Mouse (Mus musculus): ENCODE results near the gene Clstn1. TPM values are rescaled to one million over a fixed set of nuclear protein-coding genes. Genes with fewer than 3 reads are reported as not detected.
A peak's percentile ranks its signal among the peaks of the same experiment; 100 is the strongest.

Gene Clstn1
- polyA plus RNA-seq, 1 experiment from 2014 or later, result 138 TPM

- no peaks in the 10 kb centered on the region for H3K36me3 ChIP-seq
- 87% methylated on average over 6 of the region's 6 CpGs for WGBS
- H3K4me2 ChIP-seq (replicated peaks), result no peak overlapping the region
- H3K4me3 ChIP-seq, result no peak overlapping the region
- no peak overlapping the region for H3K27ac ChIP-seq
- H3K27me3 ChIP-seq, result no peaks in the 10 kb centered on the region
- H3K4me1 ChIP-seq, result peaks cover 32% of the 10 kb centered on the region
- H3K9ac ChIP-seq, result no peak overlapping the region
- no peaks in the 10 kb centered on the region for H3K9me3 ChIP-seq (replicated peaks)
- ATAC-seq (ENCODE audit: low FRiP score), result no peak
These were observed 16.3 kb upstream of the Clstn1 start for GRCm38 (mm10) chr4:149569781-149570497.

- Histone ChIP-seq H3K27ac (no peak overlapping the region), H3K4me1 (peaks cover 26% of the 10 kb centered on the region), H3K4me3 (no peak overlapping the region), H3K9me3 (replicated peaks) (no peaks in the 10 kb centered on the region), H3K27me3 (no peaks in the 10 kb centered on the region), H3K9ac (no peak overlapping the region), H3K36me3 (no peaks in the 10 kb centered on the region), H3K4me2 (replicated peaks) (no peak overlapping the region)
- 78% methylated on average over 4 of the region's 4 CpGs for WGBS
- no peak for ATAC-seq (ENCODE audit: low FRiP score)
These were observed 15.8 kb upstream of the Clstn1 start for GRCm38 (mm10) chr4:149570498-149570863.

GRCm38 (mm10) chr4:149571209-149571608 is 15.1 kb upstream of the Clstn1 start:
- Histone ChIP-seq H3K27me3 (no peaks in the 10 kb centered on the region), H3K4me3 (no peak overlapping the region), H3K9ac (no peak overlapping the region), H3K4me1 (peaks cover 22% of the 10 kb centered on the region), H3K27ac (no peak overlapping the region), H3K36me3 (no peaks in the 10 kb centered on the region), H3K9me3 (replicated peaks) (no peaks in the 10 kb centered on the region), H3K4me2 (replicated peaks) (no peak overlapping the region)
- WGBS, result 79% methylated on average over 5 of the region's 5 CpGs
- no peak for ATAC-seq (ENCODE audit: low FRiP score)

- WGBS, result 62% methylated on average over 8 of the region's 8 CpGs
- Histone ChIP-seq H3K9me3 (replicated peaks) (no peaks in the 10 kb centered on the region), H3K4me1 (peaks cover 27% of the 10 kb centered on the region), H3K27ac (no peak overlapping the region), H3K4me2 (replicated peaks) (no peak overlapping the region), H3K27me3 (no peaks in the 10 kb centered on the region), H3K36me3 (no peaks in the 10 kb centered on the region), H3K4me3 (no peak overlapping the region), H3K9ac (no peak overlapping the region)
- no peak for ATAC-seq (ENCODE audit: low FRiP score)
These were observed 14.6 kb upstream of the Clstn1 start for GRCm38 (mm10) chr4:149571651-149572149.

- Histone ChIP-seq H3K4me1 (peaks cover 31% of the 10 kb centered on the region), H3K36me3 (no peaks in the 10 kb centered on the region), H3K4me3 (no peak overlapping the region), H3K27me3 (no peaks in the 10 kb centered on the region), H3K9me3 (replicated peaks) (no peaks in the 10 kb centered on the region), H3K4me2 (replicated peaks) (no peak overlapping the region), H3K27ac (no peak overlapping the region), H3K9ac (no peak overlapping the region)
- ATAC-seq (ENCODE audit: low FRiP score), result no peak
- WGBS, result 40% methylated on average over 5 of the region's 9 CpGs
These were observed 13.8 kb upstream of the Clstn1 start for GRCm38 (mm10) chr4:149572446-149572845.

GRCm38 (mm10) chr4:149572851-149573250 is 13.4 kb upstream of the Clstn1 start:
- H3K9me3 ChIP-seq (replicated peaks), result no peaks in the 10 kb centered on the region
- H3K36me3 ChIP-seq, result no peaks in the 10 kb centered on the region
- no peak overlapping the region for H3K27ac ChIP-seq
- no peak overlapping the region for H3K9ac ChIP-seq
- ATAC-seq (ENCODE audit: low FRiP score), result no peak
- 68% methylated on average over 8 of the region's 8 CpGs for WGBS
- peaks cover 29% of the 10 kb centered on the region for H3K4me1 ChIP-seq
- H3K27me3 ChIP-seq, result no peaks in the 10 kb centered on the region
- no peak overlapping the region for H3K4me3 ChIP-seq
- H3K4me2 ChIP-seq (replicated peaks), result no peak overlapping the region

GRCm38 (mm10) chr4:149574391-149574821 is 11.9 kb upstream of the Clstn1 start:
- Histone ChIP-seq H3K27ac (peak overlapping the region; percentile 35; the same call in 1 of the 2 replicates), H3K4me1 (peaks cover 44% of the 10 kb centered on the region), H3K36me3 (no peaks in the 10 kb centered on the region), H3K4me3 (no peak overlapping the region), H3K4me2 (replicated peaks) (no peak overlapping the region), H3K9ac (no peak overlapping the region), H3K27me3 (no peaks in the 10 kb centered on the region), H3K9me3 (replicated peaks) (no peaks in the 10 kb centered on the region)
- whole genome bisulfite sequencing, result 60% methylated on average over 14 of the region's 14 CpGs
- ATAC-seq (ENCODE audit: low FRiP score), result no peak

GRCm38 (mm10) chr4:149576061-149576460 is 10.2 kb upstream of the Clstn1 start:
- ATAC-seq (ENCODE audit: low FRiP score), result no peak
- no peak overlapping the region for H3K4me3 ChIP-seq
- H3K27me3 ChIP-seq, result no peaks in the 10 kb centered on the region
- no peaks in the 10 kb centered on the region for H3K9me3 ChIP-seq (replicated peaks)
- no peaks in the 10 kb centered on the region for H3K36me3 ChIP-seq
- H3K4me2 ChIP-seq (replicated peaks), result no peak overlapping the region
- peaks cover 39% of the 10 kb centered on the region for H3K4me1 ChIP-seq
- H3K9ac ChIP-seq, result no peak overlapping the region
- H3K27ac ChIP-seq, result peak overlapping the region; percentile 81
- 80% methylated on average over 9 of the region's 9 CpGs for WGBS

GRCm38 (mm10) chr4:149576993-149577548 is 9.2 kb upstream of the Clstn1 start:
- Histone ChIP-seq H3K27me3 (peaks cover 3% of the 10 kb centered on the region; the same call in 1 of the 2 replicates), H3K4me1 (peaks cover 35% of the 10 kb centered on the region), H3K4me3 (no peak overlapping the region), H3K36me3 (no peaks in the 10 kb centered on the region), H3K4me2 (replicated peaks) (no peak overlapping the region), H3K27ac (peak overlapping the region; percentile 81), H3K9ac (0 out of 2 replicates have a peak overlapping the region, but pooled peaks have one; percentile 5), H3K9me3 (replicated peaks) (no peaks in the 10 kb centered on the region)
- 8% methylated on average over 4 of the region's 4 CpGs for WGBS
- ATAC-seq (ENCODE audit: low FRiP score), result peak; percentile 49

- Histone ChIP-seq H3K27me3 (peaks cover 3% of the 10 kb centered on the region; the same call in 1 of the 2 replicates), H3K4me1 (peaks cover 31% of the 10 kb centered on the region), H3K36me3 (no peaks in the 10 kb centered on the region), H3K4me3 (no peak overlapping the region), H3K9ac (peak overlapping the region; percentile 9; the same call in 1 of the 2 replicates), H3K27ac (peak overlapping the region; percentile 40; the same call in 1 of the 2 replicates), H3K4me2 (replicated peaks) (no peak overlapping the region), H3K9me3 (replicated peaks) (no peaks in the 10 kb centered on the region)
- WGBS, result 66% methylated on average over 13 of the region's 13 CpGs
- no peak for ATAC-seq (ENCODE audit: low FRiP score)
These were observed 8.1 kb upstream of the Clstn1 start for GRCm38 (mm10) chr4:149578085-149578681.

- Histone ChIP-seq H3K9me3 (replicated peaks) (no peaks in the 10 kb centered on the region), H3K4me1 (peaks cover 31% of the 10 kb centered on the region), H3K27ac (peak overlapping the region; percentile 40; the same call in 1 of the 2 replicates), H3K27me3 (peaks cover 3% of the 10 kb centered on the region; the same call in 1 of the 2 replicates), H3K9ac (no peak overlapping the region), H3K36me3 (no peaks in the 10 kb centered on the region), H3K4me3 (no peak overlapping the region), H3K4me2 (replicated peaks) (no peak overlapping the region)
- no peak for ATAC-seq (ENCODE audit: low FRiP score)
- WGBS, result 47% methylated on average over 7 of the region's 7 CpGs
These were observed 7.4 kb upstream of the Clstn1 start for GRCm38 (mm10) chr4:149578831-149579230.

- no peak for ATAC-seq (ENCODE audit: low FRiP score)
- Histone ChIP-seq H3K9me3 (replicated peaks) (no peaks in the 10 kb centered on the region), H3K27me3 (peaks cover 16% of the 10 kb centered on the region), H3K4me3 (no peak overlapping the region), H3K36me3 (no peaks in the 10 kb centered on the region), H3K4me2 (replicated peaks) (0 out of 2 replicates have a peak overlapping the region, but pooled peaks have one; percentile 98), H3K4me1 (peaks cover 18% of the 10 kb centered on the region), H3K27ac (no peak overlapping the region), H3K9ac (no peak overlapping the region)
- WGBS, result 85% methylated on average over 8 of the region's 8 CpGs
These were observed 1.0 kb upstream of the Clstn1 start for GRCm38 (mm10) chr4:149585236-149585635.

Measured in hindbrain, embryonic 12.5 days (tissue).